Mouse (Mus musculus) thymus, postnatal 4 days (tissue): ENCODE measurements around the gene Pold2.

Experiments
- DNase-seq: peaks from one replicate; pipeline ENCODE4 v3.0.0; 2021

Gene Pold2

GRCm38 (mm10) chr11:5856479-5857130 lies 21.5 kb downstream of the Pold2 start:
- no peak for DNase-seq

GRCm38 (mm10) chr11:5855902-5856301 lies 22.2 kb downstream of the Pold2 start:
- DNase-seq, result no peak

- no peak for DNase-seq
Observed at GRCm38 (mm10) chr11:5855481-5855880, 22.6 kb downstream of the Pold2 start.

GRCm38 (mm10) chr11:5852314-5852713 lies 25.8 kb downstream of the Pold2 start:
- DNase-seq, result no peak

- DNase-seq, result peak; percentile 48
Observed at GRCm38 (mm10) chr11:5851021-5851736, 26.9 kb downstream of the Pold2 start.

GRCm38 (mm10) chr11:5850452-5850851 lies 27.6 kb downstream of the Pold2 start:
- DNase-seq, result peak; percentile 42

- no peak for DNase-seq
Observed at GRCm38 (mm10) chr11:5849316-5849715, 28.8 kb downstream of the Pold2 start.

- DNase-seq, result no peak
Observed at GRCm38 (mm10) chr11:5848741-5849140, 29.4 kb downstream of the Pold2 start.

- no peak for DNase-seq
Observed at GRCm38 (mm10) chr11:5846639-5847345, 31.3 kb downstream of the Pold2 start.

GRCm38 (mm10) chr11:5843131-5843530 lies 35.0 kb downstream of the Pold2 start:
- no peak for DNase-seq

GRCm38 (mm10) chr11:5841751-5842150 lies 36.3 kb downstream of the Pold2 start:
- DNase-seq, result no peak

GRCm38 (mm10) chr11:5840346-5840745 lies 37.7 kb downstream of the Pold2 start:
- DNase-seq, result no peak

GRCm38 (mm10) chr11:5837251-5838246 lies 40.5 kb downstream of the Pold2 start, which contains the start of gene Polm:
Polm (minus strand) TSS chr11:5838016.
- DNase-seq, result peak; percentile 90

- peak; percentile 51 for DNase-seq
Observed at GRCm38 (mm10) chr11:5836126-5836525, 42.0 kb downstream of the Pold2 start.

GRCm38 (mm10) chr11:5835057-5835456 lies 43.0 kb downstream of the Pold2 start:
- no peak for DNase-seq

- no peak for DNase-seq
Observed at GRCm38 (mm10) chr11:5834506-5834905, 43.6 kb downstream of the Pold2 start.

GRCm38 (mm10) chr11:5829327-5829726 lies 48.8 kb downstream of the Pold2 start:
- no peak for DNase-seq

GRCm38 (mm10) chr11:5828509-5829191 lies 49.4 kb downstream of the Pold2 start:
- DNase-seq, result no peak

GRCm38 (mm10) chr11:5827931-5828330 lies 50.2 kb downstream of the Pold2 start:
- DNase-seq, result no peak

- DNase-seq, result no peak
Observed at GRCm38 (mm10) chr11:5825432-5825831, 52.7 kb downstream of the Pold2 start.
